Mouse (Mus musculus) lung, adult 2 months (tissue): Measurements from ENCODE around the gene AL607142.1.

Source experiments
- CTCF ChIP-seq: fragments of 200-500 bp; IDR thresholded peaks from 2 replicates; pipeline ENCODE4 v1.5.1; 2011; ENCODE audit warnings: mild to moderate bottlenecking, low read length, control low read depth; ENCODE audit not compliant: insufficient read depth
- POLR2A ChIP-seq: fragments of 200-500 bp; IDR thresholded peaks from 2 replicates; pipeline ENCODE4 v1.6.1; 2011; ENCODE audit warnings: low read depth, mild to moderate bottlenecking, control low read depth, low read length, borderline replicate concordance; ENCODE audit errors: extremely low read depth

DNA sequence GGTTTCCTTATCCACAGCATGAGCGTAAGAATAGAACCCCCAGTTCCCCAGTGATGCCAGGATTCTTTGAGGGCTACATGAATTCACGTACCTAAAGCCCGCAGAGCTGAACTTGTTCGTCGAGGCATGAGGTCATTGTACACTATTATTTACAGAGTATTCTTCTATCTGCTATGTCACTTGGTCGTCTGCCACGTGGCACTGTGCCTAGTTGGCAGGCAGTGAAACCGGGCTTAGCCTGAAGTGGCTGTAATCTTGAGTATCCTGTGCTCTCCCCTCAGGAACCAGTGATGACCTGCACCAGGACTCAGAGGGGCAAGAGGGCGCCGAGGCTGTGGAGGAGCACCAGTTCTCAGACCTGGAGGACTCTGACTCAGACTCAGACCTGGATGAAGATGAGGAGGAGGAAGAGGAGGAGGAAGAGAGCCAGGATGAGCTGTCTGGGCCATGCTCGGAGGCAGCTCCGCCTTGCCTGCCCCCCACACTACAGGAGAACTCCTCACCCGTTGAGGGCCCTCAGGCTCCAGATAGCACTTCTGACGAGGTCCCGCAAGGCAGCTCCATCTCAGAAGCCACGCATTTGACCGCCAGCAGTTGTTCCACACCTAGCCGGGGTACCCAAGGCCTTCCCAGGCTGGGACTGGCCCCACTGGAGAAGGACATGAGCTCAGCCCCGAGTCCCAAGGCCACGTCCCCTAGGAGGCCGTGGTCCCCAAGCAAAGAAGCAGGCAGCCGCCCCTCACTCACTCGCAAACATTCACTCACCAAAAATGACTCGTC lies 66.8 kb downstream of the AL607142.1 start:
- TF ChIP-seq CTCF, result no peak
- TF ChIP-seq POLR2A, result no peak
